Mouse (Mus musculus) erythroblast, embryonic 14.5 days (primary cell): ENCODE results near the gene Gdf1.

Experiments used
- GATA1 ChIP-seq: IDR thresholded peaks from 2 replicates; pipeline ENCODE4 v1.6.1; 2012; ENCODE audit warnings: low read length, inconsistent platforms, mixed read lengths
- TAL1 ChIP-seq: IDR thresholded peaks from 3 replicates; pipeline ENCODE4 v1.6.1; 2012; ENCODE audit warnings: low read length, inconsistent platforms, mixed read lengths

DNA sequence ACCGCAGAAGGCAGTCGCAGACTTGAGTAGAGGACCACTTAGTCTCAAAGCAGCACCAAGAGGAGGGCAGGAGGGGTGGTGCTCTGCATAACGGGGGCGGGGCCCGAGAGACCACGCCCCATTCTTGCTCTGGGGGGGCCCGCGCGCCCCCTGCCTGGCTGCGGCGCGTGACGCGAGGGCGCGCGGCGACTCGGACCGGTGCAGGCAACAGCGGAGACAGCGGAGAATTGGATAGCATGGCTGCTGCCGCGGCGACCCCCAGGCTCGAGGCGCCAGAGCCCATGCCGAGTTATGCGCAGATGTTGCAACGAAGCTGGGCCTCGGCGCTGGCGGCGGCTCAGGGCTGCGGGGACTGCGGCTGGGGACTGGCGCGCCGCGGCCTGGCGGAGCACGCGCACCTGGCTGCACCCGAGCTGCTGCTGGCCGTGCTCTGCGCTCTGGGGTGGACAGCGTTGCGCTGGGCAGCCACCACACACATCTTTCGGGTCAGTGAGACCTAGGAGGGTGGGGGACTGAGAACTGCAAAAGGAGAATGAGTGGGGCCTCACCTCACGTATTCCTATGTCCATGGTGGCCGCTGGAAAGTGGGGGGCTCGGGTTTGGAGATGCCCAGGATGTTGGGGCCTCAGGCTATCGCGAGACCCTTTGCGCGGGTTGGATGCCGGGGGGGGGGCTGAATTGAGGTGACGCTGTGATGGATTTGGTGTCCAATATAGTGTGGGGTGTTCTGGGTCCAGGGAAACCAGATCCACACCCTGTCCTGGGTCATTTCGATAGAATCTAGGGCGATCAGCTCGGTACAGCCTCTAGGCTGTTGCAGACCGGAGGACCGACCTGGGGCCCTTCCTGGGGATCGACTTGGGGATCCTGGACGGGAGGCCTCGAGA lies 13.8 kb upstream of the Gdf1 start, which contains the start of gene Cers1:
- TF ChIP-seq GATA1 (no peak), TAL1 (no peak)
